Mouse (Mus musculus): ENCODE data around the gene Zfp568.

GRCm38 (mm10) chr7:30025358-30025757, 41.6 kb downstream of the Zfp568 start:
- TF ChIP-seq CTCF (IDR thresholded peaks at IDR 0.05; ENCODE audit: control insufficient read depth, insufficient read depth, insufficient read length): no peak
- no peak for TF ChIP-seq USF1 (IDR thresholded peaks at IDR 0.05; ENCODE audit: low read depth)
- no peak for TF ChIP-seq MAX (IDR thresholded peaks at IDR 0.05)
- no peak for TF ChIP-seq MYOG (IDR thresholded peaks at IDR 0.05; ENCODE audit: control insufficient read depth, extremely low read depth, insufficient read length)
- TF ChIP-seq FOSL1 (IDR thresholded peaks at IDR 0.05; ENCODE audit: insufficient read depth, low read length, poor library complexity, severe bottlenecking): no peak
- no peak for TF ChIP-seq CEBPB (IDR thresholded peaks at IDR 0.05; ENCODE audit: low read depth)
